Mouse (Mus musculus) MEL (cell line): ENCODE measurements around the gene Actn3.

Source experiments
- CTCF ChIP-seq, 3 experiments: IDR thresholded peaks in 2 of 3; conservative IDR thresholded peaks in 1 of 3; 2 replicates each; pipeline ENCODE4 v1.5.1; 2011 to 2012; ENCODE audit warnings: low read length in 3 of 3, low read depth in 2 of 3, mild to moderate bottlenecking in 2 of 3, improper control_type of control experiment in 1 of 3, inconsistent platforms in 1 of 3, mixed read lengths in 1 of 3, moderate library complexity in 1 of 3; ENCODE audit not compliant: control insufficient read depth in 1 of 3, insufficient read depth in 1 of 3, poor library complexity in 1 of 3, severe bottlenecking in 1 of 3
- E2F4 ChIP-seq: IDR thresholded peaks from 2 replicates; pipeline ENCODE4 v1.6.1; 2011; ENCODE audit warnings: low read depth, low read length, improper control_type of control experiment, borderline replicate concordance
- KAT2A ChIP-seq: conservative IDR thresholded peaks from 2 replicates; pipeline ENCODE4 v1.6.1; 2012; ENCODE audit warnings: low read depth, low read length, improper control_type of control experiment, inconsistent platforms
- POLR2A ChIP-seq, 2 experiments: IDR thresholded peaks; 2 replicates each; pipeline ENCODE4 v1.6.1; 2011 to 2012; ENCODE audit warnings: low read length in 2 of 2, mild to moderate bottlenecking in 2 of 2, control low read depth in 1 of 2, improper control_type of control experiment in 1 of 2, low read depth in 1 of 2, moderate library complexity in 1 of 2; ENCODE audit not compliant: control insufficient read depth in 1 of 2, insufficient read depth in 1 of 2, poor library complexity in 1 of 2
- POLR2AphosphoS5 ChIP-seq: IDR thresholded peaks from 2 replicates; pipeline ENCODE4 v1.6.1; 2012; ENCODE audit warnings: low read depth, borderline replicate concordance, mild to moderate bottlenecking, inconsistent platforms, low read length, moderate library complexity, mixed read lengths

- no peak for TF ChIP-seq CTCF (IDR thresholded peaks at IDR 0.05 in 2 of 3, conservative IDR thresholded peaks at IDR 0.05 in 1 of 3; ENCODE audit: control insufficient read depth in 1 of 3, insufficient read depth in 1 of 3, low read depth in 2 of 3, low read length in 3 of 3, poor library complexity in 1 of 3, severe bottlenecking in 1 of 3)
- no peak for TF ChIP-seq POLR2AphosphoS5
- no peak for TF ChIP-seq POLR2A (IDR thresholded peaks at IDR 0.05; ENCODE audit: control insufficient read depth in 1 of 2, insufficient read depth in 1 of 2, low read depth in 1 of 2, low read length in 2 of 2, poor library complexity in 1 of 2)
- no peak for TF ChIP-seq KAT2A
- TF ChIP-seq E2F4 = no peak
Observed at GRCm38 (mm10) chr19:4811909-4812242, 65.8 kb downstream of the Actn3 start.
